In genomic region chr1:190128674-190129322, GRCm38 (mm10) we compare ENCODE assay signal across 9 mouse cellular contexts. TPM values are rescaled to one million over a fixed set of nuclear protein-coding genes. Genes with fewer than 3 reads are reported as not detected.
DNase-seq lines count a peak whose midpoint lies in the region; ATAC-seq and TF ChIP-seq lines count a peak whose summit lies in the region.
"Had no signal": no experiment of that assay in that cellular context is flagged by ENCODE, and none has a peak within 500 bp of the region (broad histone marks: within the 10 kb centered on the region; RNA-seq: fewer than 3 reads in every experiment).

No protein-coding gene starts in this region.

- 0 out of 2 replicates have a peak overlapping the region, but pooled peaks have one; percentile 21 for H3K27ac ChIP-seq in neural tube, embryonic 11.5 days (ENCODE audit: low read depth, low read length)
- H3K27ac ChIP-seq in heart, embryonic 10.5 days, result peak overlapping the region; percentile 85
- H3K27ac ChIP-seq in limb, embryonic 14.5 days (replicated peaks; ENCODE audit: low read depth, low read length), result no peak overlapping the region

- H3K27me3 ChIP-seq in neural tube, embryonic 11.5 days (ENCODE audit: control insufficient read depth, insufficient read depth, low read length), result no peaks in the 10 kb centered on the region
- no peaks in the 10 kb centered on the region for H3K27me3 ChIP-seq in heart, embryonic 10.5 days (ENCODE audit: insufficient read depth, poor library complexity, severe bottlenecking)
- H3K27me3 ChIP-seq in limb, embryonic 14.5 days (ENCODE audit: control insufficient read depth, insufficient read depth, low read length), result no peaks in the 10 kb centered on the region

- WGBS in neural tube, embryonic 11.5 days, result 16% methylated on average over 12 of the region's 12 CpGs
- 39% methylated on average over 12 of the region's 12 CpGs for WGBS in heart, embryonic 10.5 days
- WGBS in limb, embryonic 14.5 days, result 30% methylated on average over 12 of the region's 12 CpGs

- no peak for DNase-seq in neural tube, embryonic 11.5 days (ENCODE audit: low spot score)
- no peak for DNase-seq in neural tube, embryonic 10.5 days (ENCODE audit: extremely low spot score, low spot score)
- no peak for DNase-seq in heart, embryonic 10.5 days (ENCODE audit: low spot score)
- DNase-seq in limb, embryonic 14.5 days (ENCODE audit: low spot score), result peak; percentile 62
- DNase-seq in retina, postnatal 1 day, result peak; percentile 60
- no peak for DNase-seq in cerebellum, adult 9-11 months
- no peak for DNase-seq in layer of hippocampus, adult 18-20 months (ENCODE audit: low spot score in 2 of 2)
- no peak for DNase-seq in thymus, postnatal 25 days
- DNase-seq: kidney, adult 11 months had no signal

- no peaks in the 10 kb centered on the region for H3K9me3 ChIP-seq in neural tube, embryonic 11.5 days (ENCODE audit: control insufficient read depth, low read length)
- no peaks in the 10 kb centered on the region for H3K9me3 ChIP-seq in heart, embryonic 10.5 days
- H3K9me3 ChIP-seq in limb, embryonic 14.5 days (ENCODE audit: control insufficient read depth, low read length), result no peaks in the 10 kb centered on the region

- no peak overlapping the region for H3K9ac ChIP-seq in neural tube, embryonic 11.5 days (ENCODE audit: low read length)
- no peak overlapping the region for H3K9ac ChIP-seq in limb, embryonic 14.5 days (ENCODE audit: low read depth, low read length, severe bottlenecking)

- H3K4me1 ChIP-seq in neural tube, embryonic 11.5 days (ENCODE audit: control insufficient read depth, insufficient read depth, low read length), result peaks cover 24% of the 10 kb centered on the region
- H3K4me1 ChIP-seq in heart, embryonic 10.5 days, result peaks cover 69% of the 10 kb centered on the region
- no peaks in the 10 kb centered on the region for H3K4me1 ChIP-seq in limb, embryonic 14.5 days (ENCODE audit: control insufficient read depth, insufficient read depth, low read length)

- H3K4me2 ChIP-seq in neural tube, embryonic 11.5 days (ENCODE audit: low read depth), result peak overlapping the region; percentile 13; the same call in 1 of the 2 replicates
- no peak overlapping the region for H3K4me2 ChIP-seq in limb, embryonic 14.5 days (replicated peaks; ENCODE audit: low read depth, low read length, severe bottlenecking)

- H3K4me3 ChIP-seq in neural tube, embryonic 11.5 days (ENCODE audit: low read depth, low read length), result no peak overlapping the region
- H3K4me3 ChIP-seq in heart, embryonic 10.5 days, result no peak overlapping the region
- H3K4me3 ChIP-seq in limb, embryonic 14.5 days (replicated peaks; ENCODE audit: low read length), result no peak overlapping the region

- ATAC-seq in neural tube, embryonic 11.5 days (ENCODE audit: insufficient read depth, low FRiP score, low TSS enrichment), result peak; percentile 75; the same call in 1 of the 2 replicates
- peak; percentile 72 for ATAC-seq in limb, embryonic 14.5 days (ENCODE audit: low FRiP score, low read depth)

- no peaks in the 10 kb centered on the region for H3K36me3 ChIP-seq in neural tube, embryonic 11.5 days (ENCODE audit: control insufficient read depth, insufficient read depth, low read length)
- H3K36me3 ChIP-seq in heart, embryonic 10.5 days, result peaks cover 19% of the 10 kb centered on the region; the same call in 1 of the 2 replicates
- H3K36me3 ChIP-seq in limb, embryonic 14.5 days (ENCODE audit: control insufficient read depth, insufficient read depth, low read length), result no peaks in the 10 kb centered on the region

- no peak for TF ChIP-seq POLR2A in limb, embryonic 14.5 days (IDR thresholded peaks at IDR 0.05; ENCODE audit: borderline replicate concordance, extremely low read depth, insufficient read depth, insufficient read length)

RNA-seq across cellular contexts. Expression of gene Prox1, which starts 41.7 kb away (rescaled TPM):
- polyA plus RNA-seq in neural tube, embryonic 11.5 days (2014; fragmentation: Nextera tagmentation; extraction: Ambion mirVana), result 11.6 and 13.9 TPM in 2 replicates
- polyA plus RNA-seq in heart, embryonic 10.5 days (2016; fragmentation: Nextera tagmentation; extraction: Ambion mirVana), result 13.3 and 17.3 TPM in 2 replicates
- polyA plus RNA-seq in limb, embryonic 14.5 days (2012; rRNA removed), result 2.6 and 2.9 TPM in 2 replicates
- 2.7 and 3.1 TPM in 2 replicates for polyA plus RNA-seq in limb, embryonic 14.5 days (2014; fragmentation: Nextera tagmentation; extraction: Ambion mirVana)
- 10 to 100 TPM; 77.4 to 83.6 TPM for total RNA-seq in layer of hippocampus, adult 18-20 months (2021)

Comparison
In these comparisons a context has a peak if more than half of its experiments do, and no peak if none do; other contexts are left out.
1. DNase-seq: peak in limb, embryonic 14.5 days (single experiment) and retina, postnatal 1 day (single experiment); none in neural tube, embryonic 11.5 days (single experiment), neural tube, embryonic 10.5 days (single experiment), heart, embryonic 10.5 days (single experiment), cerebellum, adult 9-11 months (single experiment), layer of hippocampus, adult 18-20 months (0 of 2) and thymus, postnatal 25 days (single experiment).